Mouse (Mus musculus): Measurements from ENCODE around the gene Atp1b2. TPM values are rescaled to one million over a fixed set of nuclear protein-coding genes. Genes with fewer than 3 reads are reported as not detected.
A peak's percentile ranks its signal among the peaks of the same experiment; 100 is the strongest.
"Not testable (repeated sequence)": the region's sequence is repeated elsewhere in the genome, so short reads cannot be mapped to it uniquely, and the experiment has no call there.

Atp1b2 gene
- 10 to 100 TPM; 15.2 to 16.4 TPM for total RNA-seq (2021)
- long read RNA-seq, experiment 1, transcript Atp1b2-201 (7 exons, 2,842 nt), result major isoform, 9 of 12 reads
- long read RNA-seq, experiment 1, partial matches to known transcripts, result 1 of 12 reads
- long read RNA-seq, experiment 1, other reads (novel, unspliced or antisense), result 0 of 12 reads
- long read RNA-seq, experiment 2, partial matches to known transcripts, result 0 of 3 reads
- long read RNA-seq, experiment 2, other reads (novel, unspliced or antisense), result 0 of 3 reads

DNA sequence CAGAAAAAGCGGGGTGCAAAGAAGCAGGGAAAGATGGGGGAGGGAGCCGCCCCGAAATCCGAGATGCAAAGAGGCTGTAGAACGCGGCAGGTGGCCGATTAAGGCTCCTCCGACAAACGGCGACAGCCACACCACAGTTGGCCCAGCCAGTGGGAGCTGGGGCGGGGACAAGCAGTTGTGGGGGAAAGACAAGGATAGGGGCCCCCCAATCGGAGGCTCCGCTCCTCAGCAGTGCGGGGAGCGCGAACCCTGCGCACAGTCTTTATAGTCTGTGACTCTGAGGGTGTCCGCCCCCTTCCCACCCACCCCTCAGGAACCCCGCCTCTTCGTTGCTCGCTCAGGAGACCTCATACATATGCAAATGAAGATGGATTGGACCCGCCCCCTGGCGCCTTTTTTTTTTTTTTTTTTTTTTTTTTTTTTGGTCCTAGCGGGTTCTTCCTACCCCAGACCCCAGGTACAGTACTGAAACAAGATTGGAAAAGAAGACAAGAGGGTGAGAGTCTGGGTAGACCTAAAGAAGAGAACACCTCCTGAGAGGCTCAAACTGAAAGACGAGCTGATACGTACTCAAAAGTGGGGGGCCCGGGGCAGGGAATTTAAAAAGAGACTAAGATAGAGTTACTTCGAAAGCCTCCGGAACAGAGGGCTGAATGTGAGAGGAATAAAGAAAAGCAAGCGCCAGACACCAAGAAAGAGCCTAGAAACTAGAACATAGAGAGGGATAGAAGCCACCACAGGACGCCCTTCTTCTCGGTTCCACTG is at the start of gene Atp1b2:
Gene Atp1b2, minus strand, starts transcription at position 217 of the 765 bp plus-strand sequence.
- DNase-seq, result peak; percentile 73 to 77

DNA sequence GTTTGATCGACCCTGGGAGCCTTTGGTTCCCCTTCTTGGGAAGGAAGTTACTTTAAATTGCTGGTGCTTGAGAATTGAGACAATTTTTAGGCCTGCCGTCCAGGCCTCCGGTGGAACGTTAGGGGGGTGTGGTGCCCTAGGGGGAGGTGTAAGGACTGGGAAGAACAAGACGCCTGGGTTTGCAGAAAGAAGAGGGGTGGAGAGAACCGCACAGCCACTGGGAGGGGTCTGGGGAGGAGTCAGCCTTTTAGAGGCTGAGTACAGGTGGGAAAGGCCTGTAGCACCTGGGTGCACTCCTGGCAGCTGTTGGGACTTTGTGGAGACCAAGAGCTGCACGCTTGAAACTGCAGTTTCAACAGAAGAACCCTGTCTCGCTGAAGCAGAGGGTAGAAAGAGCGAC is 49.0 kb upstream of the Atp1b2 start:
- no peak for DNase-seq

DNA sequence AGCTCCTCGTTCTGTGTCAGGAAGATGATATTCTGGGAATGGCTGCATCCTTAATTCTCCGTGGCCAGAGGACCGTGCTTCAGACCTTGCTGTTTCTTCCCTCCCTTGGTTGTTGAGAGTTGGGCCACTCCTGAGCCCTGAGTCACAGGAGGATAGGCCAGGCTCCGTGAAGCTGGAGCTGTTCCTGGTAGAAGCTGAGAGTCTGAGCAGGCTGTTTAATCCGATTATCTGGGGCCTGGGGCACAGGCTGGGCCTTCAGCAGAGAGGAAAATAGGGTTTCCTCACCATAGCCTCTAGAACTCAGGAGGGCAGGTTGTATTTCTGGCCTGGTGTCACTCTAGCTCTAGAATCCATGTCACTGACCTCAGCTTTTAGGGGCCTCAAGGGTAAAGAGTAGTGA is 47.7 kb upstream of the Atp1b2 start:
- no peak for DNase-seq

DNA sequence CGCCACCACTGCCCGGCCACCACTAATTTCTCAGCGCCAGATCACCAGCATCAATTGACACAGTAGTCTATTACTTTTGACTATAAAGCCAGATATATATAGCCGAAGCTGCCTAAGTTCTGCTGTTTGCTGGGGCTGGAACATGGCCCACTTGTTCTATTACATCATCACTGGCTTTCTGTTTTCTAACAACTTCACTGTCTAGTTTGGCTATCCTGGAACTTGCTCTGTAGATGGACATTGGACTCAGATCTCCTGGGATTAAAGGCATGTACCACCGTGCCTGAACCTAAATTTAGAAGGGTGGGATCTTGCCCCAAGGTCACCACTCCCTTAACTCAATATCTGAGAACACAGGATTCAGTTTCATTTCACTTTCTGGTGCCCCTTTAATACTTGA is 40.1 kb upstream of the Atp1b2 start:
- DNase-seq, result no peak

DNA sequence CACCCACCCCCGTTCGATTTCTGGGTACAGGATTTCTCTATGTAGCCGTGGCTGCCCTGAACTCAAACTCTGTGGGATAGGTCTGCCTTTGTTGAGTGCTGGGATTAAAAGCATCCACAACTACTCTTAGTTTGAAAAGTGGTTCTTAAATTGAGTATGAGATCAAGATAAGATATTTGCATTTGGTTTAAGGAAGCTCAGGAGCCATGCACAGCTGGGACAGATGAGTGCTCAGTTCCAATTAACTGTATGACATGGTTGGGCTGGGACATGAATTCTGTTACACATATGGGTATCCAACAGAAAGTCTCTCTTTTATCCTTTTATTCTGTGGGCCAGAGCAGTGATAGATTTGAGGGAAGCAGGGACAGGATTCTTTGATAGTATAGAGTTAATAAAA is 29.7 kb upstream of the Atp1b2 start:
- DNase-seq, result no peak

DNA sequence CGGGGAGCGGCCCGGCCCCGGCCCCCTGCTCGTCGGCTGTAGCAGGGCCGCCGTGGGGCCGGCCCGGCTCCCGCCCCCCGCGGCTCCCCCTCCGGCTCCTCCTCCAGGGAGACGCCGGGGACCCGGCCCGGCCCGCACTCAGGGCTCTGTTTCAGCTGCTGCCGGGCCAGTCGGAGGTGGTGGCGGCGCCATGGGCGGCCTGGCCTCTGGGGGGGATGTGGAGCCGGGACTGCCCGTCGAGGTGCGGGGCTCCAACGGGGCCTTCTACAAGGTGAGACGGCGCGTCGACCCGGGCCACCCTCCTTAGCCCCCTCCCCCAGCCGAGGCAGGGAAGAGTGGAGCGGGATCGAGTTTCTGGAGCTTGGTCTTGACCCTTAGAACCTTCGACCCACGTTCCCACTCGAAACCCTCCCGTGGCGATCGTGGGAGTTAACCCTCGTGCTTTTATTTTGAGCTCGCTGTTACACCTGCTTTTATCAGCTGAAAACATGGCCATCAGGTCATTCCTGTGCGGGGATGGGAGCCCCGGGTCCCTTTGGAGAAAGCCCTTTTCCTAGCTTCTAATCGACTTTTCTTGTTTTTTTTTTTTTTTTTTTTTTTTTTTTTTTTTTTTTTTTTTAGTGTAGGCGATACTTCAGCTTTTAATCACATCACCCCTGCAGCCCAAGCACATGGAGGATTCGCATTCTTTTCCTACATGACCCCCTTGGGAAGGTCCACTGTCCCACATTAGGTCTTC is 27.6 kb upstream of the Atp1b2 start:
- DNase-seq, result no peak

DNA sequence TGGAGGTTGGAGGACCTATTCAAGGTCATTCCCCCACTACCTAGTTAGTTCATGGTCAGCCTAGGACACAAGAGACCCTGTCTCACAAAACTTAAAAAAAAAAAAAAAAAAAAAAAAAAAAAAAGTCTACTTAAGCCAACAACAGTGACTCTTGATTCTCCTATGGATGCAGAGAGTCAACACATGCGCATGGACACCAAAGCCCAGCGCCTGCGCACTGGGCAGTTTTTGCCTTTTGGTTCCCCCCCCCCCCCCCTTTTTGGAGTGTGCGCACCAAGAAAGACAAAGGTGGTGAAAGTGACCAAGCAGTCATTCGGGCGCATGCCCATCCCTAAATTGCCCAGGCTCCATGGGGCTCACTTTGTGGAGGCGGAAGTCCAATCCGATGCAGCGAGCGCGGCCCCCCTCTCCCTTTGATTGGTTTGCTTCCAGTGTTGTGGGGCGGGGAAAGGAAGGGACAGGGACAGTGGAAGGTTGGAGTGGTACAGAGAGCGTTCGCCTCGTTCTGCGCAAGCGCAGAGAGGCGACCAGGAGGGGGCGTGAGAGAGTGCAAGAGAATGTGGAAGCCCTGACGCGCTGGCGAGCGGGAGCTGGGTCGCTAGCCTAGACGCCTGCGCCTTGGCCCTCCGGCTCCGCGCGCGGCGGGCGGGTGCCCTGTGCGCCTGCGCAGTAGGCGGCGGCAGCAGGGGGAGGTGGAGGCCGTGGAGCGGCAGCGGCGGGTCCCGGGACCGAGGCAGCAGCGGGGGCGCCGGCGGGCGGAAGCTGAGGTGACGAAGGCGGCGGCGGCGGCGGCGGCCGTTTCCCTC is 26.7 kb upstream of the Atp1b2 start, which contains the start of gene Fxr2:
Gene Fxr2, plus strand, starts transcription at position 707 of the 806 bp plus-strand sequence.
- peak; percentile 100 for DNase-seq

DNA sequence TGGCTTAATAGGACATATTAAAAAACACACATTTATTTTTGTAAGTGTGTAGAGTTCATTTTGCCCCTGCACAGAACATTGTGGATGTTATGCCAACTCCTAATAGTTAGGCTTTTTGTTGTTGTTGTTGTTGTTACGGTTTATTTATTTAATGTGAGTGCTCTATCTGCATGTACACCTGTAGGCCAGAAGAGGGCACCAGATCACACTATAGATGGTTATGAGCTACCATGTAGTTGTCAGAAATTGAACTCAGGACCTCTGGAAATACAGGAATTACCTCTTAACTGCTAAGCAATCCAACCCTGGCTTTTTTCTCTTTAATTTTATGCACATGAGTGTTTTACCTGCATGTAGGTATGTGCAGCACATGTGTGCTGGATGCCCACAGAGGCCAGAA is 24.1 kb upstream of the Atp1b2 start:
- no peak for DNase-seq

DNA sequence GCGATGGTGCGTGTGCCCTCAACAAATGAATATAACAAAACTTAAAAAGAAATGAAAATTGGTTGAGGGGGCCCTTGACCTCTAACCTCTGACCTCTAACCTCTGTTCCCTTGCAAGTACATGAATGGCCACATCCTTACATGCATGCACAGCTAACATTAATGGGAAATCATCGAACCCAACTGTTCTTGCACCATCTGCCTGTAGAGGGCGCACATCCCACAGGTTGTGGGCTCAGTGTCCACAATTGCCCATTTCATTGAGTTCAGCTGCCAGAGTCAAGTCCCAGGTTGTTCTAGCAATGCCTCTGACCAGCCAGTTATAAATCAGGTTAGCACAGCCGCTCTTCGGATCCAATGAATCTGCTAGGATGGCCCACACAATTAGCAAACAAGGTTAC is 22.5 kb upstream of the Atp1b2 start:
- peak; percentile 62 to 87 for DNase-seq

DNA sequence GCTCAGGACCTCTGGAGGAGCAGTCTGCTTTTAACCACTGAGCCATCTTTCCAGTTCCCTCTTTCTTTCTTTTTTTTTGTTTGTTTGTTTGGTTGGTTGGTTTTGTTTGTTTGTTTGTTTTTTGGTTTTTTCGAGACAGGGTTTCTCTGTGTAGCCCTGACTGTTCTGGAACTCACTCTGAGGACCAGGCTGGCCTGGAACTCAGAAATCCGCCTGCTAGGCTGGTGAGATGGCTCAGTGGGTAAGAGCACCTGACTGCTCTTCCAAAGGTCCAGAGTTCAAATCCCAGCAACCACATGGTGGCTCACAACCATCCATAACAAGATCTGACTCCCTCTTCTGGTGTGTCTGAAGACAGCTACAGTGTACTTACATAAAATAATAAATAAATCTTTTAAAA is 18.6 kb upstream of the Atp1b2 start:
- not testable (repeated sequence) for DNase-seq

DNA sequence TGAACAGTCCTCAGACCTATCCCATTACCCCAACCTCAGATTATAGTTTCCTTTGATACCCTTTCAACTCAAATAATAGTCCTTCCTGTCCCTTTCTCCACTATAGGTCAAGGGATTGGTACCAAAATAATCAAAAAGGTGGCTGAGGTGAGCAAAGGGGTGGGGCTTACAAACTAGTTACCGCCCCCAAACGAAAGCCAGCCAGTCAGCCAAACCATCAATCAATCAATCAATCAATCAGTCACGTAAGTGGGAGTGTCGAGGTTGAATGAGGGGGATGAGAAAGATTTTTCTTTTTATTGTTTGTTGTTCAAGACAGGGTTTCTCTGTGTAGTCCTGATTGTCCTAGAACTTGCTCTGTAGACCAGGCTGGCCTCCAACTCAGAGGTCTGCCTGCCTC is 17.3 kb upstream of the Atp1b2 start:
- no peak for DNase-seq

DNA sequence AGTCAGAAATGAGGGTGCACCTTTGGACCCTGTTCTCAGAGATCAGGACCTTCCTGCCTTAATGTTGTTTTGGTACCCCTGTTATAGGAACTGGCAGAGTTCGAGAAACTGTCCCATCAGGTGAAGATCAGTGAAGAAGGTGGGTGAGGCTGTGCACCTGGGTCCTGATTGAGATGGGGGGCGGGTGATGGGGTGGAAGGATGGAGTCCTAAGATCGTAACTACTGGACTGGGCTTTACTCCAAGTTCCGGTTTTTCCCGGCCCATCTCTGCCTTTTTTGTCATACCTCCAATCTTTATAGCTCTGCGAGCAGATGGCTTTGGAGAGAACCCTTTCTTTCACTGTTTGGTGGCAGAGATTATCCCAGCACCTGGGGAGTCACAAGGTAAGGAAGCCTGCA is 16.7 kb upstream of the Atp1b2 start:
- DNase-seq, result no peak

DNA sequence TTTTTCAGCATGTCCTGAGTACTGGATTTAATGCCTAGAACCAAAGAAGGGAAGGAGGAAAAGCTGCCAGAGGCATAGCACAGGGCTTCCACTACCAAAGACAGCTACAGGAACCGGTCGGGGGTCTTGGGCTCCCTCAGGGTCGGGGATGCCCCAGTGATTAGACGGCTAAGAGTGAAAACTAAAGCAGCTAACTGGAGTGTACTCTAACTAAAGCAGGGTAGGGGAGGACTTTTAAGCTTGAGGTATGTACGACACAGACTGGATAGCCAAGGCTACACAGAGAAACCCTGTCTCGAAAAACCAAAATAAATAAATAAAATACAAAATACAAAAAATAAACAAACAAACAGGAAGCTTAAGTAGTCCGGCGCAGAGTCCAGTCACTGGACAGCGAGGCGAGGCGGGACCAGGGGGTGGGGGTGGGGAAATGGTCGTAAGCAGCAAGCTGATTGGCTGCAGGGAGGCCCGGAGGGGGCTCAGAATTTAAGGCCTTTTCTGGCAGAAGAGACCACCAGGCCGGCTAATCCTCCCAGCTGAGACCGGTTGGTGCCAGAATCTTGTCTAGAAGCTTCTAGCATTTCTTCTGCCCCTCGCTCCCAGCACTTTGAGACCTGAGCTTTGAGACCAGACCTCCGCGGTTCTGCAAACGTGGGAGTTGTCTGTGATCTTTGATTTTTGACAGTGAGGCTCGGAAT is 16.0 kb upstream of the Atp1b2 start, which contains the start of gene Sat2:
Gene Sat2, plus strand, starts transcription at position 454 of the 698 bp plus-strand sequence.
- peak; percentile 65 to 78 for DNase-seq

DNA sequence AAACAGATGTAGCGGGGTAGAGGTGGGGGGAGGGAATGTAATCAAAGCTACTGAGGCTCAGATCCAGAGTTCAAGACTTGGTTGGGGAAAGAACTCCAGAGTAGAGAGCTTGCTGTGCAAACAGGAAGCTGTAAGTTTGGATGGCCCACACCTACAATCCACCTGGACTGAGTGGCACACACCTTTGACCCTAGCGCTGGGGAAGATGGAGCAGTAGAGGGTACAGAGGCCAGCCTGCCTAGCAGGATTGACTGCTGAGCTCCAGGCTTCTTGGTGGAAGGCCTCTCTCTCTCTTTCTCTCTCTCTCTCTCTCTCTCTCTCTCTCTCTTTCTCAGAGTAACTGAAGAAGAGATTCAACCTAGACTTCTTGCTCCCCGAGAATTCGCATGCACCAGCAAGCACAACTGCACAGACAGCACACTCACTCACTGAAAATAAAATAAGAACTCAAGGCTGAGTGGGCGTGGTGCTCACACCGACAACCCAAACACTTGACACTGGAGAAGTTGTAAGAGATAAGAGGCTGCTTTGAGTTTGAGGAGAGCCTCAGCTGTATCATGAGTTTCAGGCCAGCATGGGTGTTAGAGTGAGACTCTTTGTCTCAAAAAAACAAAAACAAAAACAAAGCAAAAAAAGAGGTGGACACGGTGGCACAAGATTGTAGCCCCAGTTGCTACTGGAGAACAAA is 14.8 kb upstream of the Atp1b2 start:
- no peak for DNase-seq

DNA sequence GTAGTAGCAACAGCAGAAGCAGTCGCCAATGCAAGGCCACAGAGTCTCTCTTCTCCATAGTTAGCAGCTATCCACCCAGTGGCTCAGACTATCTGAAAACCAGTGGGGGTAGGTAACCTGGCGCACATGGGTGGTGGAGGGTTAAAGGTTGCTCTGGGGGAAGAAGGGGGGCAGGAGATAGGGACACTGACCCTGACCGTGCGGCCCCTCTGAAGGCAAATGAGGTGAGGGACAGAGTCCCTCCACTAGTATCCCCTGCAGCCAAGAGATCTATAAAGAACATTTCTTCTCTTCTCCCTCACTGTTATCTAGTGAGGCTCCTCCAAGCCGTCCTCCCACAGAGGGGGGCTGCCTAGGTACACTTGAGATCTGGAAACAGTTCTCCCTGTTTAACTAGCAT is 12.1 kb upstream of the Atp1b2 start, which contains the start of gene Shbg:
Gene Shbg, minus strand, starts transcription at position 101 of the 400 bp plus-strand sequence.
- DNase-seq, result no peak

DNA sequence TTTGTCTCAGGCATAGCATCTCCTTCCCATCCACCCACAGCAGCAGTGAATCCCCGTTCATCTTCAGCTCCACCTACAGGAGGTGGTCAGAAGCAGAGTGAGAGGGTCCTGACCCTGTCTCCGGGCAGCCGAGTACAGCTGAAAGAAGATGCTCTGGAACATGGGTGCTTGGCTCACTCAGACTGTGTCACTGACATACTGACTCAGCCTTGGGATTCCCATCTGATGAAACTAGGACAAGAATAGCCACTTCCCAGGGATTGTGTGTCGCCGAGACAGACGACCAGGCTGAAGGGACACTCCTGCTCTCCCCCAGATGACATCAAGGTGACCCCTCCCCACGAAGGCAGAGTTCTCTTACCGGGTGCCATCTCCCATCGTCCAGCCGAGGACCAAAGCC is 11.0 kb upstream of the Atp1b2 start:
- DNase-seq, result no peak

DNA sequence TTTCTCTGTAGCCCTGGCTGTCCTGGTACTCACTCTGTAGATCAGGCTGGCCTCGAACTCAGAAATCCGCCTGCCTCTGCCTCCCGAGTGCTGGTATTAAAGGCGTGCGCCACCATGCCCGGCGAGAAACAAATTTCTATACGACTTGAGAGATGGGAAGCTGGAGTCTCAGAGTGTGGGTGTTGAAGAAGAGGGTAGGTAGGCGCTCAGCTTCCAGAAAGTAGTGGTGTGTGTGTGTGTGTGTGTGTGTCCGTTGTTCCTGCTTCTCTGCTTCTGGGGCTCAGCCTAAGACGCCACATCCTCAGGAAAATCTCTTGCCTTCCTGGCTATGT is 8.5 kb upstream of the Atp1b2 start:
- not testable (repeated sequence) for DNase-seq

DNA sequence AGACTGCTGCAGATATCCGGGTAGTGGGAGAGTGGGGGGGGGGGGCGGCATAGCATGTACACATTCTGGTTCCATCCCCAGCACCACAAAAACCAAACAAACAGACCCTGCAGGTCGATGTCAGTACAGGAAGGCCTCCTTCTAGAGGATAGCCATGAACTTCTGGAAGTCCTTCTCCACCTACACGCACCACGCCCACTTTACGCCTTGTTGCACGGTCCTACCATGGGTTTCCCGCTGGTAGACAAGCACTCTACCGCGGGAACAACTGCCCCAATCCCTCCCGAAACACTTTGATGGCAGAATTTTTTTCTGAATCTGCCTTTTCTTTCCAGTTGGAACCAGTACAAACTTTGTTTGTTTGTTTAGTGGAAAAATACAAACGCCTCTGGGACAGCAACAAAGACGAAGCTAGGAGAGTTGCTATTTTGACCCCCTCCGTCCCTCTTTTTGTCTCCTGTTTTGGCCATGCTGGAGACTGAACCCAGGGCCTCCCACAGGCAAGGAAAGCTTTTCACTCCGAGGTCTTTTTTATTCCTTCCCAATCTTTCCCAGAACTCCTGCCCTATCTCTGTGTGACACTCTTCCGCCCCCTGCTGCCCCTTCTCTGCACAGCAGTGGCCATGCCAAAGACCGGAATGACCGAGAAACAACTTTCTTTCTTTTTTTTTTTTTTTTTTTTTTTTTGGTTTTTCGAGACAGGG is 8.0 kb upstream of the Atp1b2 start:
- peak; percentile 85 to 95 for DNase-seq

DNA sequence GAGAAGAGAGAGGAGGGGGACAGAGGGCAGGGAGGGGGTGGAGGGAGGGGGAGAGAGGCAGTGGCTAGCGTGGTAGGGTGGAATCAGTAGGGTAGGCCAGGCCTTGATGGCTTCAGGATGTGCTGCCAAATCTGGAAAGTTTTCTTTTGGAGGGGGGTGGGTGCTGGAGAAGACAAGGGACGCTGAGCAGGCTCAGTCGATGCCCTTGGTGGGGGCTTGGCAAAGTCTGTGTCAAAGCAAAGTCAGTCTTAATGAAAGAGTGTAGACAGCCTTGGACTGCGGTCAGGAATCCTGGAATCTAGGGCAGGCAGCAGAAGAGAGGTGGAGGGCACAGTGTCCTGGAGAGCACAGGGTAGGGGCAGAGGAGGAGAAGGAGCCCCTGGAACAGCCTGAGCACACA is 5.2 kb upstream of the Atp1b2 start:
- DNase-seq, result no peak

DNA sequence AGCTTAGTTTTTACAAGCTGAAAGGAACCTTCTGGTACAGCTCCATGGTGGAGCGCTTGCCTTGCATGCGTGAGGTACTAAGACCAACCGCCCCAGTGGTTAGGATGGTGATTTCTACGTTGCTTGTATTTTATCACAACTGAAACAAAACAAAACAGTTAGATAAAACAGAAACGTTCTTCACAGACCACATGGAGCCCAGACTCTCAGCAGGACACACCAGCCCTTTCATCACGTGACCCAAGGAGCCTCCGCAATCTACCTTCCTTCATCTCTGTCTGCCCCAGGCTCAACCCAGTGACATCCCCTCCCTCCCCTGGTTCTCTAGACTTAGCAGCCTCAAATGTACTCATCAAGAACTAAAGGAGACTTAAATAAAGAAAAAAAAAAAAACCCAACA is 3.7 kb upstream of the Atp1b2 start:
- no peak for DNase-seq

Data from heart, adult 18-20 months (tissue).